Mouse (Mus musculus) effector memory CD4-positive, alpha-beta T cell, adult 5 months (primary cell): ENCODE data around the gene Pebp1. TPM values are rescaled to one million over a fixed set of nuclear protein-coding genes. Genes with fewer than 3 reads are reported as not detected.

Experiments used
- polyA plus RNA-seq: library from polyadenylated mRNA; unstranded; fragments of 100-300 nt; shearing (Covaris generic); gene quantifications from one replicate; pipeline ENCODE4 v1.2.1, GENCODE M21; 2017

The Pebp1 gene
- polyA plus RNA-seq, result 165 TPM

DNA sequence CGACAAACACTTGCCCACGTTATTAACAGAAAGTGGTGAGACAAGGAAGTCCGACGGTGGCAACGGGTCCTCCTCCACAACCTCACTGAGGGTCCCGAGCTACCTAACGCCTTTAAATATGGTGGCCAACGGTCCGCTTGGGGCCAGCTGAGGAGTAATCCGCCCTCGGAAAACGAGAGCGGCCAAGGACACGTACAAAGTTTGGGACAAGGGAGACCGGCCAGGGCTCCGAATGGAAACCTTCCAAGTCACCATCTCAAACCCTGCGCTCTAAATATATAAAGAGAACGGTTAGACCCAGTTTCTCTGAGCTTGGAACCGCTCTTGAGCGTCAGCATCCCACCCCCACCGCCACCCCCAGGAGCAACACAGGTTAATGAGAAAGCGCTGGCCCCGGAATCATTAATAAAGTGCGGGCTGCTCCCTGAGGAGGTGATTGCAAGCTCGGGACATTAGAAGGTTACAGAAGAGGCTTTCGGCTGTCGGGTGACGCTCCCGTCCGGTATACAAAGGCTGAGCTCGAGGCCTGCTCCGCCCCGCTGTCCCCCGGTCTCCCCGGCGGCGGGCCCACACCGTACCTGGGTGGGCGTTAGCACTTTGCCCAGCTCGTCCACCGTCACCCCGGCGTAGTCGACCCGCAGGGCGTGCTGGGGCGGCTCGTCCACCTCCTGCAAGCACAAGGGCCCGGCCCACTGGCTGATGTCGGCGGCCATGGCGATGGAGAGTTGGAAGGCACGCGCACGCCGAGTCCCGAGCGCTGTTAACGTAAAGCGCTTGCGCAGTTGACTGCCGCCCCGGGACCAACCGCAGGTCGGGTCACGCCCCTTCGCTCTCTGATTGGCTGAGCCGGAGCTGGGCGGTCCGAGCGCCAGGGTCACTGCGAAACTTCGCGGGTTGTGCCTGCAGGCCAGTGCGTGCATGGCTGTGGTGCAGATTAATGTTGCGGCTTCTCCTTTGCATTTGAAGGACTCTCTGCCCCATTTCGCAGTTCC, at the start of gene Pebp1:
Gene Pebp1 (minus strand): TSS at position 795 of the 992 bp plus-strand sequence.

DNA sequence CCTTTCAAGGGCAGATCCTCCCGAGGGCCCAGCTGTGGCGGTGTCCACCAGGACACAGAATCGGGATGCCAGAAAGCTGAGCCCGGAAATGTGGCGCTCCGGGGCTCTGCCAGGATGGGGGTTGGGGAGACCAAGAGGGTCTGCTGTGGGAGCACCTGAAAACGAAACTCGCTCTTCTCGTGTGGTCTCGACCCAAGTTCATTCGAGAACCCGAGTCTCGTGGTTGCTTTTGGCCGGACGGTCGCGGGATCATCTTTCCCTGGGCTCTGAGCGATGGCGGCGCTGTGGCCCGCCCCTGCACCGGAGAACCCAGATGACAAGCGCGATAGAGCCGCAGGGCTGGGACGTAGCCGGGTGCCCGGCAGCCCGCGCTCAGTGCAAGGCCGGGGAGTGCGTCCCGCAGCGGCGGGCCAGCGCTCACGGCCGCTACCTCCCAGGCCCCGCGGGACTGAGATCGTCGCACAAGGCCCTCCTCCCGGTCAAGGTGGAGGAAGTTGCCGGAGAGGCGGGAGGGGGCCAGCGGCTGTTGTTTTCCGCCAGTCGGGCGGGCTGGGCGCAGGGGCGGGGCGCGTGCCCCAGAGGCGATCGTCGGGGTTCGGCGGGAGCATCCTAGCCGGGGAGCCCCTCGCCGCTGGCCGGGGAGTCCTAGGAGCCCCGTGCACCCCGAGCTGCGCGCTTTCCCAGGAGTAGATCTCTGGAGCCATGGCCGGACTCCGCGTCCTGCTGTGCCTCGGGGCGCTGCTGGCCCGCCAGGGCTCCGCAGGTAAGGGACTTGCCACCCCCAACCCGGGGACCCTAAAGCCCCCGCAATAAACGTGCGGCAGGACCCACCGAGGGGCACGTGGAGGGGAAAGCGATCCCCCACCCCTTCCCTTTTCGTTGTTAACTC, 31.6 kb upstream of the Pebp1 start, which contains the start of gene Vsig10:
Gene Vsig10 (plus strand): TSS at position 343 of the 889 bp plus-strand sequence.

Other genes with a start within 250 kb of the Pebp1 start
- 67.3 TPM for gene Suds3, start 171.5 kb downstream of the Pebp1 start, polyA plus RNA-seq
- 113 TPM for gene Taok3, start 167.5 kb downstream of the Pebp1 start, polyA plus RNA-seq
- gene Vsig10, start 31.5 kb upstream of the Pebp1 start, polyA plus RNA-seq, result 0.75 TPM
- gene Wsb2, start 69.7 kb upstream of the Pebp1 start, polyA plus RNA-seq, result 47.5 TPM
- gene Rfc5, start 101.4 kb upstream of the Pebp1 start, polyA plus RNA-seq, result 21.4 TPM
- 0.21 TPM for gene Ksr2, start 126.4 kb upstream of the Pebp1 start, polyA plus RNA-seq